Mouse (Mus musculus) kidney, embryonic 15.5 days (tissue): Measurements from ENCODE around the gene Olfr1200. TPM values are rescaled to one million over a fixed set of nuclear protein-coding genes. Genes with fewer than 3 reads are reported as not detected.

ENCODE experiments used
- ATAC-seq: fragments of 200-750 bp; cut with Nextera tagmentation; replicated peaks from 2 replicates; pipeline ENCODE4 v1.8.0; 2017; ENCODE audit warnings: moderate TSS enrichment; ENCODE audit not compliant: low FRiP score
- H3K27ac ChIP-seq: fragments of 300-500 bp; sonication (generic); 2 replicates; pipeline ENCODE4 v1.5.1; 2015; ENCODE audit warnings: mild to moderate bottlenecking, inconsistent platforms
- H3K27me3 ChIP-seq: fragments of 300-500 bp; sonication (generic); 2 replicates; pipeline ENCODE4 v1.6.1; 2015; ENCODE audit warnings: inconsistent platforms
- H3K36me3 ChIP-seq: fragments of 300-500 bp; sonication (generic); 2 replicates; pipeline ENCODE4 v1.6.1; 2015; ENCODE audit warnings: inconsistent platforms
- H3K4me1 ChIP-seq: fragments of 300-500 bp; sonication (generic); 2 replicates; pipeline ENCODE4 v1.6.1; 2015; ENCODE audit warnings: inconsistent platforms
- H3K4me2 ChIP-seq: fragments of 300-500 bp; sonication (generic); 2 replicates; pipeline ENCODE4 v1.6.1; 2015; ENCODE audit warnings: moderate library complexity, mild to moderate bottlenecking, inconsistent platforms
- H3K4me3 ChIP-seq: fragments of 300-500 bp; sonication (generic); replicated peaks from 2 replicates; pipeline ENCODE4 v1.5.1; 2015; ENCODE audit warnings: mild to moderate bottlenecking, inconsistent platforms
- H3K9ac ChIP-seq: fragments of 300-500 bp; sonication (generic); 2 replicates; pipeline ENCODE4 v1.6.1; 2015; ENCODE audit warnings: mild to moderate bottlenecking, inconsistent platforms
- H3K9me3 ChIP-seq: fragments of 300-500 bp; sonication (generic); replicated peaks from 2 replicates; pipeline ENCODE4 v1.6.1; 2016; ENCODE audit warnings: inconsistent platforms
- WGBS: fragments of 180-500 bp; shearing (Covaris S2); methylation state at CpG from one replicate; pipeline ENCODE4 v1.1.7; 2015; ENCODE audit warnings: mixed read lengths; 5-methylcytosine and 5-hydroxymethylcytosine counted together
- polyA plus RNA-seq: library from polyadenylated mRNA; unstranded; fragments of >200 nt; fragmentation: Nextera tagmentation; extraction: Ambion mirVana; gene quantifications from 2 replicates; pipeline ENCODE4 v1.2.1, GENCODE M21; 2015

Olfr1200 gene
- polyA plus RNA-seq, result not detected in 2 replicates

DNA sequence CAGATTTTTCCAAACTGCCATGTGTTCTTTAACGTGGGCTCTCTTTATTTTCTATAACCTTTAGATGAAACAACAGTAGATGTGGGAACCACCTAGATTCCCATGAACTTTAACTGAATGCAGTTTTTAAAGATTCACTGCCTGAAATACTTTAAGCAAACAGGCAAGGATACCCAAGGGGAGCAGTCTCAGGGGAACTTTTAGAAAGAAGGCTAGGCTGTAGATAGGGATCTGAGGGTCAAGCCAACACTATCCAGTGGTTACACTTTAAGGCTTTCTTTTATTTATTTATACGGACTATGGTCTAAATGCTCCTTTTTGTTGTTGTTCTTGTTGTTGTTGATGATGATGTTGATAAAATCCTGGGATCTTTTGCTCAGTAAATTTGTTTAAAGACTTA is at the start of gene Olfr1200:
Gene Olfr1200, minus strand, starts transcription at position 101 of the 400 bp plus-strand sequence.
- ATAC-seq, result no peak
- Histone ChIP-seq H3K9ac (no peak within 1 kb of the TSS), H3K27ac (no peak within 1 kb of the TSS), H3K4me2 (no peak within 1 kb of the TSS), H3K4me3 (no peak within 1 kb of the TSS), H3K4me1 (no peaks in the 10 kb centered on the region), H3K27me3 (no peaks in the 10 kb centered on the region), H3K9me3 (no peaks in the 10 kb centered on the region), H3K36me3 (no peaks in the 10 kb centered on the region)
- WGBS, result 91% methylated on average over 2 of the region's 2 CpGs

DNA sequence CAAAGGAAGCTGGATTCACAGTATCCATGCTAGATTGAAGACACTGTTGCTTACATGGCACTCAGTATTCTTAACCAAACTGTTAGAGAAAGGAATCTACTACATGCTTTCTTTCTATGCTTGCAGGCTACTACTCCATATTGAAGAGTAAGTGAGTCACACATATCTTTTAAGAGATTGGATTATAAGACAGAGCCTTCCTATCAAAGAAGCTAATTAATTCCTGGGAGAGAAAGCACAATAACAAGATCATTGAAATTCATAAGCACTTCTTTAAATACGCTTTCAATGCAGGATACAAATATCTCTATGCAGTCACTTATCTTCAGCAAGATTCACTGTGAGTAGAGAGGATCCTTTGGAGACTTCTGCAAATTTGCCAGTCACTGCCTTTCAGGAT is 43.9 kb upstream of the Olfr1200 start, which contains the start of gene Olfr1202:
Gene Olfr1202, plus strand, starts transcription at position 301 of the 400 bp plus-strand sequence.
- WGBS, result 81% methylated on average over 1 of the region's 1 CpGs
- H3K27ac ChIP-seq, result no peak within 1 kb of the TSS
- no peaks in the 10 kb centered on the region for H3K4me1 ChIP-seq
- no peaks in the 10 kb centered on the region for H3K36me3 ChIP-seq
- no peak within 1 kb of the TSS for H3K4me2 ChIP-seq
- no peaks in the 10 kb centered on the region for H3K27me3 ChIP-seq
- no peak within 1 kb of the TSS for H3K9ac ChIP-seq
- no peak for ATAC-seq
- H3K9me3 ChIP-seq, result no peaks in the 10 kb centered on the region
- no peak within 1 kb of the TSS for H3K4me3 ChIP-seq

DNA sequence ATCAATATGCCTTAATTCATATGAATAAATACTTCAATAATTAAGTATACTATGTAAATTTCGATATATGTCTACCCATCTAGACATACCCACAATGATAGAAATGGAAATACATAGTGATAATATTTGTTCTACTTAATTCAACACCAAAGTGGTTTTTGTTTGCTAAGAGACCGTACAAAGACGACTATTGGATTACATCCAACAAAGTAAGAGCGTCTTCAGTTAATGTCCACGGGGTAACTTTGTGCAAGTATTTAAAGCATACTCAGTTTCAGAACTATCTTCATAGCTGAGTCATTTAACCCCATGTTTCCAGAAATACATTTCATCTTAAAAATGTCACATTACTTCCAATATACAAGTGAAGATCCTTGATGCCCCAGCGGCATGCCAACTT is 22.4 kb upstream of the Olfr1200 start, which contains the start of gene Olfr1201:
Gene Olfr1201, plus strand, starts transcription at position 301 of the 400 bp plus-strand sequence.
- H3K4me3 ChIP-seq, result no peak within 1 kb of the TSS
- no peak within 1 kb of the TSS for H3K4me2 ChIP-seq
- no peak for ATAC-seq
- no peaks in the 10 kb centered on the region for H3K9me3 ChIP-seq
- no peaks in the 10 kb centered on the region for H3K36me3 ChIP-seq
- no peaks in the 10 kb centered on the region for H3K4me1 ChIP-seq
- WGBS, result 84% methylated on average over 6 of the region's 6 CpGs
- no peak within 1 kb of the TSS for H3K27ac ChIP-seq
- no peak within 1 kb of the TSS for H3K9ac ChIP-seq
- no peaks in the 10 kb centered on the region for H3K27me3 ChIP-seq

DNA sequence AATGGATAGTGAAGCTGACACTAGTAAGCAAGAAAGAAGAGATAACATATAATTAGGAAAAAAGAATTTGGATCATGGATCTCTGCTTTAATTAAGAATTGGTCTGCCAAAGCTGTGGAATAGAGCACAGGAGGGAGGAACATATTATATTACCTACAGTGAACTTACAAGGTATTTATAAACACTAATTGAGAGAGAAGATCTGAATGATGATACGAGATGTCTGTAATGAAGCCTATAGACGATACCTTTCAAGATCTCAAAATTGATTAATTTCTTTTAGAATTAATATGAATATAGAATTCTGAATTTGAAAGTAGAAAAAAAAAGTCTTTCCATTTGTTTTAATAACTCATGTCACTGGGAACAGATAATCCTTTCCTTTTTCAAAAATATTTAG is 9.9 kb downstream of the Olfr1200 start, which contains the start of gene Olfr1199:
Gene Olfr1199, minus strand, starts transcription at position 101 of the 400 bp plus-strand sequence.
- no peaks in the 10 kb centered on the region for H3K4me1 ChIP-seq
- no peak within 1 kb of the TSS for H3K9ac ChIP-seq
- no peaks in the 10 kb centered on the region for H3K9me3 ChIP-seq
- H3K27ac ChIP-seq, result no peak within 1 kb of the TSS
- H3K4me3 ChIP-seq, result no peak within 1 kb of the TSS
- no peak for ATAC-seq
- H3K27me3 ChIP-seq, result no peaks in the 10 kb centered on the region
- WGBS, result 81% methylated on average over 2 of the region's 2 CpGs
- H3K36me3 ChIP-seq, result no peaks in the 10 kb centered on the region
- no peak within 1 kb of the TSS for H3K4me2 ChIP-seq

DNA sequence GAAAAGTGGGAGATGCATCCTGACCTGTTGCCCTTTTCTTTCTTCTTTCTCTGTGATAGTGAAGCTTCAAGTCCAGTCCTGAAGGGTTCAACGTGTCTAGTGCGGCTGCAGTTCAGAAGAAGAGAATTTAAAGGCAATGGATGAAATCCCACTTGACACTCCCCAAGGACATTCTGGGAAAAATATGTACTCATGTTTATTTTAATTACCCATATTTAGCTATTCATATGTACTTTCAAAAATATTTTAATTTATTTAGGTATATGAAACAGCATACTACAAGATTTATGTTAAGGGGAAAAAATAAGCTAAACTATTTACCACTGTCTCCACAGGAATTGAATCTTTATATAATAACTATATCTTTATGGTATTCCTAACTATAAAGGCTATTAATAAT is 19.0 kb downstream of the Olfr1200 start, which contains the start of gene Olfr1198:
Gene Olfr1198, minus strand, starts transcription at position 101 of the 400 bp plus-strand sequence.
- Histone ChIP-seq H3K9ac (no peak within 1 kb of the TSS), H3K4me1 (no peaks in the 10 kb centered on the region), H3K27ac (no peak within 1 kb of the TSS), H3K4me3 (no peak within 1 kb of the TSS), H3K4me2 (no peak within 1 kb of the TSS), H3K36me3 (no peaks in the 10 kb centered on the region), H3K27me3 (no peaks in the 10 kb centered on the region), H3K9me3 (no peaks in the 10 kb centered on the region)
- WGBS, result 87% methylated on average over 2 of the region's 2 CpGs
- no peak for ATAC-seq

DNA sequence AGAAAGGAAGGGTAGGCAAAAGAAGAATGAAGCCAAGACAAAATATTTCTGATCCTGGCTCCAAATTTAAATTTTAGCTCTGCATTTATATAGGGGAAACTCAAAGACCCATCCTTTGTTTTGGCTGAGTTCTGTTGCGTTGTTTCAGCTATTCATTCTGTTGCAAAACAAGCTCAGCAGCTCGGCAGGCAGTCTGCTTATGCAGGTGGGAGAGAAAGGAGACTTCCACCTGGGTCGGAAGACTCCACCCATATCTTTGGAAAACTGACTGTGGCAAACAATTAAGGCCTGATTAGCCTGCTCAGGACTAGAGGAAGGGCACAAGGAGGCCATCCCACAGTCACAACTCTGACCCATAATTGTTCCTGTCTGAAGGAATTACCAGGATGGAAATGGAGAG is 26.9 kb downstream of the Olfr1200 start:
- H3K36me3 ChIP-seq, result no peaks in the 10 kb centered on the region
- no peak overlapping the region for H3K9ac ChIP-seq
- WGBS, result 79% methylated on average over 3 of the region's 3 CpGs
- H3K9me3 ChIP-seq, result no peaks in the 10 kb centered on the region
- H3K4me1 ChIP-seq, result no peaks in the 10 kb centered on the region
- H3K4me3 ChIP-seq, result no peak overlapping the region
- H3K27me3 ChIP-seq, result no peaks in the 10 kb centered on the region
- no peak overlapping the region for H3K27ac ChIP-seq
- H3K4me2 ChIP-seq, result no peak overlapping the region
- no peak for ATAC-seq

DNA sequence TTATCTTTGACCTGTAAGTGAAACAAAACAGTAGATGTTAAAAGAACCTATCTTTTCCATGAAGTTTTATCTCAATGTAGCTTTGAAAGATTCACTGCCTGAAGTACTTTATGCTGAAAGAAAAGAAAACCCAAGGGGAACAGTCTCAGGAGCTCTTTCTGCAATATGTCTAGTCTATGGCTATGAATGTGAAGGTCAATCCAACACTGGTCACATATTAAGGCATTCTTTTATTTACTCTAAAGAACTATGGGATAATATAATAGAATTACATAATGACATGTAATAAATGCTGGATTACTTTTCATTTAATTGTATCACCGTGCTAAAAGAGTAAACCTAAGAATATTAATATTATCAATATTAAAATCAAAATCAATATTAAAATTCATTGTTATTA is 38.0 kb downstream of the Olfr1200 start, which contains the start of gene Olfr1197:
Gene Olfr1197, minus strand, starts transcription at position 101 of the 400 bp plus-strand sequence.
- 82% methylated on average over 1 of the region's 1 CpGs for WGBS
- H3K27me3 ChIP-seq, result no peaks in the 10 kb centered on the region
- no peak within 1 kb of the TSS for H3K9ac ChIP-seq
- H3K4me1 ChIP-seq, result no peaks in the 10 kb centered on the region
- no peak within 1 kb of the TSS for H3K4me3 ChIP-seq
- no peak for ATAC-seq
- no peak within 1 kb of the TSS for H3K4me2 ChIP-seq
- H3K9me3 ChIP-seq, result no peaks in the 10 kb centered on the region
- H3K36me3 ChIP-seq, result no peaks in the 10 kb centered on the region
- no peak within 1 kb of the TSS for H3K27ac ChIP-seq

Other genes with a start within 250 kb of the Olfr1200 start
- gene Olfr1188, start 213.6 kb downstream of the Olfr1200 start, polyA plus RNA-seq, result not detected in 2 replicates
- not detected in 2 replicates for gene Olfr1189, start 184.0 kb downstream of the Olfr1200 start, polyA plus RNA-seq
- not detected in 2 replicates for gene Olfr1191-ps1, start 129.9 kb downstream of the Olfr1200 start, polyA plus RNA-seq
- gene Olfr1192-ps1, start 122.0 kb downstream of the Olfr1200 start, polyA plus RNA-seq, result not detected in 2 replicates
- not detected in 2 replicates for gene Olfr1193, start 94.9 kb downstream of the Olfr1200 start, polyA plus RNA-seq
- not detected in 2 replicates for gene Olfr1195, start 81.3 kb downstream of the Olfr1200 start, polyA plus RNA-seq
- not detected in 2 replicates for gene Olfr1196, start 65.9 kb downstream of the Olfr1200 start, polyA plus RNA-seq
- not detected in 2 replicates for gene Olfr1197, start 38.1 kb downstream of the Olfr1200 start, polyA plus RNA-seq
- not detected in 2 replicates for gene Olfr1198, start 19.1 kb downstream of the Olfr1200 start, polyA plus RNA-seq
- gene Olfr1199, start 10.0 kb downstream of the Olfr1200 start, polyA plus RNA-seq, result not detected in 2 replicates
- gene Olfr1201, start 22.5 kb upstream of the Olfr1200 start, polyA plus RNA-seq, result not detected in 2 replicates
- gene Olfr1202, start 44.0 kb upstream of the Olfr1200 start, polyA plus RNA-seq, result not detected in 2 replicates
- gene Olfr1205, start 59.2 kb upstream of the Olfr1200 start, polyA plus RNA-seq, result not detected in 2 replicates
- gene Olfr1204, start 78.8 kb upstream of the Olfr1200 start, polyA plus RNA-seq, result not detected in 2 replicates
- not detected in 2 replicates for gene Olfr1206, start 92.7 kb upstream of the Olfr1200 start, polyA plus RNA-seq
- not detected in 2 replicates for gene Olfr1208, start 131.8 kb upstream of the Olfr1200 start, polyA plus RNA-seq
- gene Olfr1209, start 144.7 kb upstream of the Olfr1200 start, polyA plus RNA-seq, result not detected in 2 replicates
- not detected in 2 replicates for gene Olfr1211, start 167.6 kb upstream of the Olfr1200 start, polyA plus RNA-seq
- gene Olfr1212, start 183.5 kb upstream of the Olfr1200 start, polyA plus RNA-seq, result not detected in 2 replicates
- not detected in 2 replicates for gene Gm13762, start 209.8 kb upstream of the Olfr1200 start, polyA plus RNA-seq
- gene Olfr1214, start 222.2 kb upstream of the Olfr1200 start, polyA plus RNA-seq, result not detected in 2 replicates
- not detected in 2 replicates for gene Olfr1215, start 236.5 kb upstream of the Olfr1200 start, polyA plus RNA-seq
- not detected in 2 replicates for gene Olfr1216, start 247.9 kb upstream of the Olfr1200 start, polyA plus RNA-seq